Mouse (Mus musculus) small intestine, adult 10 weeks (tissue): Measurements from ENCODE around the gene Gps2. TPM values are rescaled to one million over a fixed set of nuclear protein-coding genes. Genes with fewer than 3 reads are reported as not detected.

ENCODE experiments used
- polyA plus RNA-seq: library from polyadenylated mRNA; stranded (reverse); fragments of 350-450 nt; fragmentation: Illumina TruSeq; extraction: RNeasy Lipid Tissue Mini Kit (QIAGEN cat#74804); gene quantifications from one replicate; pipeline ENCODE4 v1.2.3, GENCODE M21; 2014; ENCODE audit warnings: low replicate concordance

The Gps2 gene
- polyA plus RNA-seq = 10.7 TPM

GRCm38 (mm10) chr11:69913554-69914371, at the start of gene Gps2:
Gps2 (plus strand) TSS chr11:69913888.

GRCm38 (mm10) chr11:69877878-69878277, 35.8 kb upstream of the Gps2 start, which contains the start of gene Tmem95:
Tmem95 (minus strand) TSS chr11:69878018.

GRCm38 (mm10) chr11:69880853-69881603, 32.7 kb upstream of the Gps2 start, which contains the start of gene Kctd11:
Kctd11 (minus strand) TSS chr11:69881406.

GRCm38 (mm10) chr11:69895291-69895690, 18.4 kb upstream of the Gps2 start, which contains the start of gene Acap1:
Acap1 (minus strand) TSS chr11:69895539.

GRCm38 (mm10) chr11:69900471-69901405, 12.9 kb upstream of the Gps2 start, which contains the start of the genes 2810408A11Rik and Neurl4:
2810408A11Rik (minus strand) TSS chr11:69900987.
Neurl4 (plus strand) TSS chr11:69901072.

GRCm38 (mm10) chr11:69921114-69922011, 7.7 kb downstream of the Gps2 start, which contains the start of gene Eif5a:
Eif5a (minus strand) TSS chr11:69921958.

GRCm38 (mm10) chr11:69935137-69935879, 21.6 kb downstream of the Gps2 start, which contains the start of gene Ybx2:
Ybx2 (plus strand) TSS chr11:69935796.

GRCm38 (mm10) chr11:69948066-69948762, 34.5 kb downstream of the Gps2 start, which contains the start of gene Slc2a4:
Slc2a4 (minus strand) TSS chr11:69948188.

GRCm38 (mm10) chr11:69964650-69965270, 51.1 kb downstream of the Gps2 start, which contains the start of gene Cldn7:
Cldn7 (plus strand) TSS chr11:69964779.

Other genes starting within 250 kb of the Gps2 start
- gene Cd68, start 247.7 kb upstream of the Gps2 start, polyA plus RNA-seq = 1.7 TPM
- gene Eif4a1, start 241.5 kb upstream of the Gps2 start, polyA plus RNA-seq = 261 TPM
- gene Senp3, start 231.8 kb upstream of the Gps2 start, polyA plus RNA-seq = 73.2 TPM
- gene Tnfsf13, start 228.1 kb upstream of the Gps2 start, polyA plus RNA-seq = 26.8 TPM
- gene Tnfsf12, start 218.0 kb upstream of the Gps2 start, polyA plus RNA-seq = 0.41 TPM
- gene Tnfsfm13, start 217.8 kb upstream of the Gps2 start, polyA plus RNA-seq = 3.9 TPM
- gene Polr2a, start 155.3 kb upstream of the Gps2 start, polyA plus RNA-seq = 15.6 TPM
- not detected for gene Slc35g3, start 151.9 kb upstream of the Gps2 start, polyA plus RNA-seq
- 8.3 TPM for gene Zbtb4, start 148.0 kb upstream of the Gps2 start, polyA plus RNA-seq
- gene Chrnb1, start 117.9 kb upstream of the Gps2 start, polyA plus RNA-seq = 4.4 TPM
- gene Fgf11, start 112.0 kb upstream of the Gps2 start, polyA plus RNA-seq = 4.6 TPM
- 10.2 TPM for gene Tmem102, start 108.3 kb upstream of the Gps2 start, polyA plus RNA-seq
- not detected for gene Gm39566, start 98.6 kb upstream of the Gps2 start, polyA plus RNA-seq
- not detected for gene Spem2, start 95.4 kb upstream of the Gps2 start, polyA plus RNA-seq
- not detected for gene Spem1, start 91.7 kb upstream of the Gps2 start, polyA plus RNA-seq
- gene Nlgn2, start 76.1 kb upstream of the Gps2 start, polyA plus RNA-seq = 0.15 TPM
- 4.2 TPM for gene Tmem256, start 75.4 kb upstream of the Gps2 start, polyA plus RNA-seq
- 0.33 TPM for gene Plscr3, start 67.5 kb upstream of the Gps2 start, polyA plus RNA-seq
- gene Tnk1, start 55.2 kb upstream of the Gps2 start, polyA plus RNA-seq = 5.0 TPM
- gene Tmem95, start 35.9 kb upstream of the Gps2 start, polyA plus RNA-seq = not detected
- 1.4 TPM for gene Kctd11, start 32.5 kb upstream of the Gps2 start, polyA plus RNA-seq
- gene Acap1, start 18.3 kb upstream of the Gps2 start, polyA plus RNA-seq = 0.67 TPM
- 7.0 TPM for gene 2810408A11Rik, start 12.9 kb upstream of the Gps2 start, polyA plus RNA-seq
- gene Neurl4, start 12.8 kb upstream of the Gps2 start, polyA plus RNA-seq = 1.6 TPM
- gene Eif5a, start 8.1 kb downstream of the Gps2 start, polyA plus RNA-seq = 136 TPM
- 2.3 TPM for gene Ybx2, start 21.9 kb downstream of the Gps2 start, polyA plus RNA-seq
- gene Slc2a4, start 34.3 kb downstream of the Gps2 start, polyA plus RNA-seq = 0.33 TPM
- 140 TPM for gene Cldn7, start 50.9 kb downstream of the Gps2 start, polyA plus RNA-seq
- 41.0 TPM for gene Ctdnep1, start 67.3 kb downstream of the Gps2 start, polyA plus RNA-seq
- gene Elp5, start 68.6 kb downstream of the Gps2 start, polyA plus RNA-seq = 3.9 TPM
- gene Gabarap, start 77.3 kb downstream of the Gps2 start, polyA plus RNA-seq = 558 TPM
- gene Phf23, start 81.9 kb downstream of the Gps2 start, polyA plus RNA-seq = 14.8 TPM
- not detected for gene Dvl2, start 86.7 kb downstream of the Gps2 start, polyA plus RNA-seq
- gene Acadvl, start 101.5 kb downstream of the Gps2 start, polyA plus RNA-seq = 4.8 TPM
- gene Dlg4, start 103.1 kb downstream of the Gps2 start, polyA plus RNA-seq = 0.30 TPM
- not detected for gene Asgr1, start 140.2 kb downstream of the Gps2 start, polyA plus RNA-seq
- not detected for gene Asgr2, start 178.8 kb downstream of the Gps2 start, polyA plus RNA-seq
- 5.1 TPM for gene Mgl2, start 216.4 kb downstream of the Gps2 start, polyA plus RNA-seq
- not detected for gene Clec10a, start 242.3 kb downstream of the Gps2 start, polyA plus RNA-seq